Mouse (Mus musculus) bone marrow macrophage, adult 2 months (primary cell): ENCODE data around the gene Gpr183.

Experiments used
- CTCF ChIP-seq: IDR thresholded peaks from 2 replicates; pipeline ENCODE4 v1.5.1; 2012; ENCODE audit warnings: low read depth, mild to moderate bottlenecking, low read length, moderate library complexity
- POLR2A ChIP-seq: IDR thresholded peaks from 2 replicates; pipeline ENCODE4 v1.6.1; 2012; ENCODE audit warnings: mild to moderate bottlenecking, low read depth, low read length, borderline replicate concordance

DNA sequence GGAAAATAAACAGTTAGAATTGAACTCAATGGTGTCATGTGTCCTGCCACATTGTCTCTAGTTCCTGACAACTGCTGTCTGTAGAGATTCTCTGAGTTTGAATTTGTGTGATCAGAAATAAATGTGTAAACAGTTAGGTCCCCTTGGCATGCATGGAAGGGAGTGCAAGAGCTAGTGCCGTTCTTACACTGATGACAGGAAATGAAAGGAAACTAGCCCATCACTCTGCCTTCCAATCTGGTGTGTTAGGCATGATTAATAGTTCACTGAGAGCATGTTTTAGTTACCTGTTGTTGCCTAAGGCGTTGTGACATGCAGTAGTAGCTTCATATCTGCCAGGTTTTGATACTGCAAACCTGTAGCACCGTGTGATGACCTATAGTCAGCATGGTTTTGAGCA, 17.0 kb downstream of the Gpr183 start:
- TF ChIP-seq POLR2A = no peak
- no peak for TF ChIP-seq CTCF
